Mouse (Mus musculus) liver, adult 2 months (tissue): ENCODE results near the gene 4930535I16Rik. TPM values are rescaled to one million over a fixed set of nuclear protein-coding genes. Genes with fewer than 3 reads are reported as not detected.

Experiments used
- DNase-seq: peaks from one replicate; pipeline ENCODE4 v3.0.0-alpha.2; 2011; ENCODE audit warnings: low read depth, low spot score; ENCODE audit errors: extremely low read depth
- H3K27ac ChIP-seq: fragments of 200-500 bp; replicated peaks from 2 replicates; pipeline ENCODE4 v1.5.1; 2012; ENCODE audit warnings: low read depth, mild to moderate bottlenecking, control low read depth, inconsistent platforms, low read length; ENCODE audit not compliant: insufficient read depth
- H3K27me3 ChIP-seq: fragments of 200-500 bp; 2 replicates; pipeline ENCODE4 v1.6.1; 2012; ENCODE audit warnings: mild to moderate bottlenecking, moderate library complexity, low read length, inconsistent platforms; ENCODE audit not compliant: control insufficient read depth, insufficient read depth
- H3K36me3 ChIP-seq: fragments of 200-500 bp; 2 replicates; pipeline ENCODE4 v1.6.1; 2012; ENCODE audit warnings: low read length, inconsistent platforms; ENCODE audit not compliant: control insufficient read depth, insufficient read depth
- H3K4me1 ChIP-seq: fragments of 200-500 bp; 2 replicates; pipeline ENCODE4 v1.6.1; 2011; ENCODE audit warnings: low read length; ENCODE audit not compliant: control insufficient read depth, insufficient read depth
- H3K4me3 ChIP-seq: fragments of 200-500 bp; 2 replicates; pipeline ENCODE4 v1.5.1; 2011; ENCODE audit warnings: low read depth, mild to moderate bottlenecking, control low read depth, low read length, moderate library complexity; ENCODE audit not compliant: insufficient read depth
- H3K79me2 ChIP-seq: fragments of 200-500 bp; 2 replicates; pipeline ENCODE4 v1.6.1; 2012; ENCODE audit warnings: inconsistent platforms, mild to moderate bottlenecking, low read length, moderate library complexity; ENCODE audit not compliant: control insufficient read depth, insufficient read depth
- H3K9ac ChIP-seq: fragments of 200-500 bp; 2 replicates; pipeline ENCODE4 v1.6.1; 2012; ENCODE audit warnings: low read depth, mild to moderate bottlenecking, control low read depth, inconsistent platforms, low read length
- CTCF ChIP-seq: fragments of 200-500 bp; IDR thresholded peaks from 2 replicates; pipeline ENCODE4 v1.5.1; 2011; ENCODE audit warnings: low read depth, low read length, control low read depth
- POLR2A ChIP-seq: fragments of 200-500 bp; IDR thresholded peaks from 2 replicates; pipeline ENCODE4 v1.6.1; 2011; ENCODE audit warnings: low read length, control low read depth; ENCODE audit not compliant: insufficient read depth; ENCODE audit errors: extremely low read depth
- WGBS: fragments of 180-500 bp; shearing (Covaris S2); methylation state at CpG from one replicate; pipeline ENCODE4 v1.1.7; 2018; 5-methylcytosine and 5-hydroxymethylcytosine counted together
- polyA plus RNA-seq: library from polyadenylated mRNA; depleted of rRNA; stranded (reverse); fragments of >200 nt; gene quantifications from 2 replicates; pipeline ENCODE4 v1.2.3, GENCODE M21; 2012
- total RNA-seq: library from RNA; depleted of rRNA; stranded (reverse); fragments of >200 nt; gene quantifications from 2 replicates; pipeline ENCODE4 v1.2.3, GENCODE M21; 2014

The 4930535I16Rik gene
- total and polyA plus RNA-seq, 2 experiments, result 0.21 TPM; not detected in 1

GRCm38 (mm10) chr4:123939838-123940237, 22.0 kb upstream of the 4930535I16Rik start:
- H3K4me1 ChIP-seq, result no peaks in the 10 kb centered on the region
- no peak overlapping the region for H3K9ac ChIP-seq
- TF ChIP-seq POLR2A (no peak), CTCF (peak; percentile 41; the same call in 1 of the 2 replicates)
- peak; percentile 55 for DNase-seq
- H3K36me3 ChIP-seq, result peaks cover 14% of the 10 kb centered on the region; the same call in 1 of the 2 replicates
- no peaks in the 10 kb centered on the region for H3K27me3 ChIP-seq
- no peak overlapping the region for H3K27ac ChIP-seq
- WGBS, result 6% methylated on average over 4 of the region's 4 CpGs
- no peak overlapping the region for H3K4me3 ChIP-seq
- no peaks in the 10 kb centered on the region for H3K79me2 ChIP-seq

GRCm38 (mm10) chr4:123936059-123936458, 18.2 kb upstream of the 4930535I16Rik start:
- Histone ChIP-seq H3K36me3 (peaks cover 41% of the 10 kb centered on the region), H3K4me1 (no peaks in the 10 kb centered on the region), H3K27me3 (no peaks in the 10 kb centered on the region), H3K4me3 (no peak overlapping the region), H3K79me2 (no peaks in the 10 kb centered on the region), H3K27ac (no peak overlapping the region), H3K9ac (no peak overlapping the region)
- TF ChIP-seq CTCF (no peak), POLR2A (no peak)
- DNase-seq, result no peak
- WGBS, result 91% methylated on average over 7 of the region's 7 CpGs

- H3K36me3 ChIP-seq, result peaks cover 54% of the 10 kb centered on the region
- no peak for TF ChIP-seq CTCF
- no peak for TF ChIP-seq POLR2A
- 51% methylated on average over 4 of the region's 4 CpGs for WGBS
- H3K4me3 ChIP-seq, result no peak overlapping the region
- H3K4me1 ChIP-seq, result no peaks in the 10 kb centered on the region
- no peak for DNase-seq
- no peaks in the 10 kb centered on the region for H3K27me3 ChIP-seq
- no peak overlapping the region for H3K27ac ChIP-seq
- H3K79me2 ChIP-seq, result no peaks in the 10 kb centered on the region
- no peak overlapping the region for H3K9ac ChIP-seq
These were observed 16.5 kb upstream of the 4930535I16Rik start for GRCm38 (mm10) chr4:123934306-123934705.

DNA sequence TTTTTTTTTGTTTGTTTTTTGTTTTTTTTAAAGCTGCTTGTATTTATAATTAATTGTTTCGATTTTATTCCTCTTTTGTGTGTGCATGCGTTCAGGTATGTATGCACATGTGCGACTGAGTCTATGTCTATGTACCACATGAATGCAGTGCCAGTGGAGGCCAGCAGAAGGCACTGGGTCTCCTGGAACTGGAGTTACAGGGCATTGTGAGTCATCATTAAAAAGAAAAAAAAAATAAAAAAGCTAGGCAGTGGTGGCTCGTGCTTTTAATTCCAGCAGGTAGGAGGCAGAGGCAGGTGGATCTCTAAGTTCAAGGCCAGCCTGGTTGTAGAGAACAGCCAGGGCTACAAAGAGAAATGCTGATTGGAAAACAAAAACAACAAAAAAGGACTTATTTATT, 12.2 kb upstream of the 4930535I16Rik start:
- Histone ChIP-seq H3K36me3 (peaks cover 70% of the 10 kb centered on the region), H3K4me3 (no peak overlapping the region), H3K27me3 (no peaks in the 10 kb centered on the region), H3K27ac (no peak overlapping the region), H3K9ac (no peak overlapping the region), H3K79me2 (no peaks in the 10 kb centered on the region), H3K4me1 (no peaks in the 10 kb centered on the region; the same call in 1 of the 2 replicates)
- TF ChIP-seq CTCF, result no peak
- TF ChIP-seq POLR2A, result no peak
- WGBS, result 89% methylated on average over 4 of the region's 4 CpGs
- no peak for DNase-seq

GRCm38 (mm10) chr4:123927961-123928360, 10.1 kb upstream of the 4930535I16Rik start:
- no peak overlapping the region for H3K9ac ChIP-seq

GRCm38 (mm10) chr4:123921055-123921565, 3.3 kb upstream of the 4930535I16Rik start:
- no peak overlapping the region for H3K9ac ChIP-seq
- WGBS, result 85% methylated on average over 4 of the region's 4 CpGs
- H3K27me3 ChIP-seq, result no peaks in the 10 kb centered on the region
- peaks cover 10% of the 10 kb centered on the region; the same call in 1 of the 2 replicates for H3K4me1 ChIP-seq
- DNase-seq, result peak; percentile 36
- H3K27ac ChIP-seq, result no peak overlapping the region
- TF ChIP-seq CTCF (no peak), POLR2A (no peak)
- peaks cover 46% of the 10 kb centered on the region for H3K36me3 ChIP-seq
- peaks cover 19% of the 10 kb centered on the region for H3K79me2 ChIP-seq
- no peak overlapping the region for H3K4me3 ChIP-seq

More at GRCm38 (mm10) chr4:123927961-123928360, 10.1 kb upstream of the 4930535I16Rik start:
- H3K79me2 ChIP-seq, result no peaks in the 10 kb centered on the region
- no peaks in the 10 kb centered on the region; the same call in 1 of the 2 replicates for H3K4me1 ChIP-seq
- peak overlapping the region; percentile 60; the same call in 1 of the 2 replicates for H3K27ac ChIP-seq
- no peaks in the 10 kb centered on the region for H3K27me3 ChIP-seq
- no peak for TF ChIP-seq CTCF
- no peak for TF ChIP-seq POLR2A
- no peak overlapping the region for H3K4me3 ChIP-seq
- H3K36me3 ChIP-seq, result peaks cover 70% of the 10 kb centered on the region
- peak; percentile 61 for DNase-seq
